Mouse (Mus musculus) stomach, adult 2 months (tissue): ENCODE results near the gene Gm42742. TPM values are rescaled to one million over a fixed set of nuclear protein-coding genes. Genes with fewer than 3 reads are reported as not detected.

Source experiments
- polyA plus RNA-seq: library from polyadenylated mRNA; depleted of rRNA; stranded (reverse); fragments of >200 nt; gene quantifications from 2 replicates; pipeline ENCODE4 v1.2.3, GENCODE M21; 2012; rRNA removed

Gm42742 gene
- 1.6 and 8.9 TPM in 2 replicates for polyA plus RNA-seq

GRCm38 (mm10) chr7:127020901-127021562 lies at the start of gene Gm42742, which contains the start of gene Prrt2:
Gm42742 (minus strand) TSS chr7:127021097.
Prrt2 (minus strand) TSS chr7:127021211.

GRCm38 (mm10) chr7:127041851-127042672 lies 21.2 kb upstream of the Gm42742 start, which contains the start of gene Kif22:
Kif22 (minus strand) TSS chr7:127042471.

DNA sequence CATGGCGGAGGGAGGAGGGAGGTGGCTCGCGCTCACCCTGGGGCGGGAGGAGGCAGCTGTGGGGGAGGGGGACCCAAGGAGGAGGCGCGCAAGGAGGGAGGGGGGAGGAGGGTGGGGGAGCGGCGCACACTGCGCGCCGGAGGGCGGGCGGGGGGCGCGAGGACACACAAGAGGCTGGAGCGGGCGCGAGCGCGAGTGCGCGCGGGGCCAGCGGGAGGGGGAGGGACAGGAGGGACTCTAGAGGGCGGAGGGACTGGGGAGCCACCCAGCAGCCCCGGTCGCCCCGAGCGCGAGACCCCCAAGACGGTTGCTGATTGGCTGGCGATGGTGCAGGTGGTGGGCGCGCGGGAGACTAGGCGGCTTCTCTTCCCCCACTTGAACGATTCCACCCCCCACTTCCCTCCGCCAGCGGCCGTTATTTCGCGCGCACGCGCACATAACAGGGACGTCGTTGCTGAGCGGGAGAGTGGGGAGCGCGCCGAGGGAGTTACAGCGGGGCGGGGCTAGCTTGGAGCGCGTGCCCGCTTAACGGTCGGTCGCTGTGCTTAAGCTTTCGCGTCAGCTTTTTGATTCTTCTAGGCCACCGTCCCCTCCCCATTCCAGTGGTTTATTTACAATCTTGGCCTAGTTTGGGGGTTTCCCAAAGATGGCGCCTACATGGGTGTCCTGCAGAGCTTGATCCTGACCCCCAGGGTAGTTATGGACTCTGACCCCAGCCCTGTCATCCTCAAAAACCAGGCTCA lies 6.3 kb upstream of the Gm42742 start, which contains the start of gene Maz:
TSS of gene Maz (minus strand) at position 54 of the 743 bp plus-strand sequence.

DNA sequence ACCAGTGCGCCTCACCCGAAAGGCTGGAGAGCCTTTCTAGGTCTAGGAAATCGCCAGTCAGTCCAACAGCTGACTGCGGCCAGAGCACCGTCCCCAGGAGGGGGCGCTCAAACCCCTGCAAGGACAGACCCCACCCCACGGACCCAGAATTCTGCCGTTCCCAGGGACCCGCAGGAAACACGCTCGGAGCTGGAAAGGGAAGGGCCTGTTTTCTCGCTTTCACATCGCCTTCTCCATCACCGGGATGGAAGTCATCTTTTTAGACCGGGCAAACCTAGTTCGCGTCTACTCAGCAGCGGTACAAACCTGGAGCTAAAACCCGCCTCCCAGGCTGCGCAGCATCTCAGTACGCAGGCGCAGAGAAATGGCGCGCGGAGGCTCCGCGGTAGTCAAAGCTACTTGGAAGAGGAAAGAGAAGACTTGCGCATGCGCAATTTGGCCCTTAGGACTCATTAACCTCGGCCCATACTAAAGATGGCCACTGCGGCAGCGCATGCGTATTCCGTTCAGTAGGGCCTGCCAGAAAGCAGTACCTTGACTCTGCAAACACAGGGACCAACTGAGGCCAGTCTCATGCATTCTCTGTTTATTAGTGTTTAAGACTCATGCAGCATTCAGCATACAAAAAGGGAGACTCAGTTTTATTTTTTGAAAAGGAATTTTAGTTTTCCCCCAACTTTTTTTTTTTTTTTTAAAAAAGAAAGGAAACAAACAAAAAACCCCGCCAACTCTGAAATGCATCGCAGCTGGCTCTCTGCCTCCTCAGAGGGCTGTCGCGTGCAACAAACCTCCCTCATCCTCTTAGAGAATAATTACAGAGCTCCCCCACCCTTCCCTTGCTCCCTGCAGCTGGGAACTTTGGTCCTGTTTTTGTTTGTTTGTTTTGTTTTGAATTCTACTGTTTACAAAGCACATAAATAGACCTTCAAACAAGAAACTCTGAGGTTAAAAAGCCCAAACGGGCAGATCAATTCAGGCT lies 3.6 kb downstream of the Gm42742 start, which contains the start of gene Pagr1a:
TSS of gene Pagr1a (minus strand) at position 382 of the 979 bp plus-strand sequence.

DNA sequence TGATC lies 4.6 kb downstream of the Gm42742 start, which contains the start of gene Pagr1b:
TSS of gene Pagr1b (minus strand) at position 4 of the 5 bp plus-strand sequence.

GRCm38 (mm10) chr7:127014320-127014719 lies 6.6 kb downstream of the Gm42742 start, which contains the start of gene Mvp:
Mvp (minus strand) TSS chr7:127014621.

DNA sequence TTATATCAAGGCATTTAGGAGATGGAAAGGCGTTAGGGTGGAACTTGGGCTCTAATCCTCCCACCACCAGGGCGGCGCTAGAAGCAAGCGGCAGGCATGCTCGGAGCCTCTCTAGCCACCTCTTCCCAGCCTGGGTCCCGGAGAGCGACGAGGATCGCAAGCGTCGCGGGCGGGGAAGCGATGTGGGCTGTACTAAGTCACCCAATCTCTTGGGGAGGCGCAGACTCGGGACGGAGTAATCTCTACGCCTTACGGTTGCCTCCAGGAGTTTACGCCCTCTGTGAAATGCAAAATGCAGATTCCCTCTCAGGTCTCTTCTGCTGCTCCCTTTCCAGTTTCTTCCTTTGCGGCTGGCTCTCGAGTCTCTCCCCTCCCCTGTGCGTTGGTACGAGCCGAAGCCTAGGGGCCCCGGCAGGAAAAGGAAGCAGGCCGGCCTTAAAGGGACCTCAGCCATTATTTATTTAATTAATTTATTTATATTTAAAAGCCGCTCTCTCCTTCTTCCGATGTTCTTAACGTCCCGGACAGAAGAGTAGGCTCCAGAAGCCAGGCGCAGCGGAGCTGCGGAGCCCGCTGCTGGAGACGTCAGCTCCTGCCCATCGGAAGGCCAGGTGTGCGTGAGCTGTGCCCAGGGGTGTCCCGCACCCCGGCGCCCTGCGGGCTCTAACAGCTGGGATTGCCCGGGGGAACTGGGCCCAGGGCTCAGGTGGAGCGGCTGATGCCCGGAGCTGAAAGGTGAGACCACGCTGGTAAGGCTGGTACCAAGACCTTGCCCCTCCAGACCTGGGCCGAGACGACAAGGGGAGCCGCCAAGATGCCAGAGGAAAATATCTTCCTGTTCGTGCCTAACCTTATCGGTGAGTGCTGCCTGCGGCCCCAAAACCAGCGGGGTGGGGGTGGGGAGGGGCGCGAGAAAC lies 44.7 kb downstream of the Gm42742 start, which contains the start of gene Cdiptos:
TSS of gene Cdiptos (minus strand) at position 149 of the 917 bp plus-strand sequence.

GRCm38 (mm10) chr7:126975893-126975949 lies 45.2 kb downstream of the Gm42742 start, which contains the start of gene Cdipt:
Cdipt (plus strand) TSS chr7:126975914.

Other genes with a start within 250 kb of the Gm42742 start
- gene Ypel3, start 244.1 kb downstream of the Gm42742 start, polyA plus RNA-seq: 169 and 334 TPM in 2 replicates
- gene Tbx6, start 239.6 kb downstream of the Gm42742 start, polyA plus RNA-seq: 2.0 and 2.5 TPM in 2 replicates
- 74.8 and 85.0 TPM in 2 replicates for gene Ppp4c, start 228.6 kb downstream of the Gm42742 start, polyA plus RNA-seq
- gene Fam57b, start 223.4 kb downstream of the Gm42742 start, polyA plus RNA-seq: 3.8 and 6.7 TPM in 2 replicates
- gene 4930451I11Rik, start 189.5 kb downstream of the Gm42742 start, polyA plus RNA-seq: not detected in 2 replicates
- 0.08 TPM in 1 of 2 replicates, not detected in the other for gene Doc2a, start 173.7 kb downstream of the Gm42742 start, polyA plus RNA-seq
- gene Hirip3, start 159.1 kb downstream of the Gm42742 start, polyA plus RNA-seq: 2.2 and 2.3 TPM in 2 replicates
- gene Ino80e, start 158.7 kb downstream of the Gm42742 start, polyA plus RNA-seq: 26.9 and 34.5 TPM in 2 replicates
- gene Taok2, start 136.4 kb downstream of the Gm42742 start, polyA plus RNA-seq: 47.4 and 49.6 TPM in 2 replicates
- gene Tmem219, start 98.2 kb downstream of the Gm42742 start, polyA plus RNA-seq: 97.1 and 106 TPM in 2 replicates
- 7.3 and 9.2 TPM in 2 replicates for gene Kctd13, start 92.2 kb downstream of the Gm42742 start, polyA plus RNA-seq
- gene Asphd1, start 71.5 kb downstream of the Gm42742 start, polyA plus RNA-seq: 0.21 and 0.94 TPM in 2 replicates
- gene Sez6l2, start 70.5 kb downstream of the Gm42742 start, polyA plus RNA-seq: 1.9 and 2.3 TPM in 2 replicates
- 150 and 159 TPM in 2 replicates for gene Cdipt, start 45.2 kb downstream of the Gm42742 start, polyA plus RNA-seq
- gene Cdiptos, start 45.0 kb downstream of the Gm42742 start, polyA plus RNA-seq: 0.08 TPM in 1 of 2 replicates, not detected in the other
- 67.5 and 90.5 TPM in 2 replicates for gene Mvp, start 6.5 kb downstream of the Gm42742 start, polyA plus RNA-seq
- 0.94 TPM in 1 of 2 replicates, not detected in the other for gene Pagr1b, start 4.6 kb downstream of the Gm42742 start, polyA plus RNA-seq
- gene Pagr1a, start 3.7 kb downstream of the Gm42742 start, polyA plus RNA-seq: 8.5 TPM in 1 of 2 replicates, not detected in the other
- 2.3 and 4.8 TPM in 2 replicates for gene Prrt2, start 114 bp upstream of the Gm42742 start, polyA plus RNA-seq
- gene Maz, start 5.9 kb upstream of the Gm42742 start, polyA plus RNA-seq: 76.8 and 314 TPM in 2 replicates
- 1.9 and 2.3 TPM in 2 replicates for gene Kif22, start 21.4 kb upstream of the Gm42742 start, polyA plus RNA-seq
- gene Zg16, start 66.2 kb upstream of the Gm42742 start, polyA plus RNA-seq: 23.7 and 38.0 TPM in 2 replicates
- 13.6 and 14.9 TPM in 2 replicates for gene AI467606, start 70.3 kb upstream of the Gm42742 start, polyA plus RNA-seq
- gene Qprt, start 101.1 kb upstream of the Gm42742 start, polyA plus RNA-seq: 0.27 and 0.47 TPM in 2 replicates
- gene Spn, start 116.7 kb upstream of the Gm42742 start, polyA plus RNA-seq: 0.67 and 0.77 TPM in 2 replicates
- 5.5 and 6.6 TPM in 2 replicates for gene Cd2bp2, start 175.0 kb upstream of the Gm42742 start, polyA plus RNA-seq
- 20.0 and 23.0 TPM in 2 replicates for gene Tbc1d10b, start 187.4 kb upstream of the Gm42742 start, polyA plus RNA-seq
- gene Mylpf, start 187.8 kb upstream of the Gm42742 start, polyA plus RNA-seq: 11.3 and 23.7 TPM in 2 replicates
- gene Zfp553, start 212.0 kb upstream of the Gm42742 start, polyA plus RNA-seq: 5.6 and 6.3 TPM in 2 replicates
- gene Sept1, start 212.0 kb upstream of the Gm42742 start, polyA plus RNA-seq: 4.9 and 7.9 TPM in 2 replicates
- 57.0 and 157 TPM in 2 replicates for gene Zfp771, start 223.2 kb upstream of the Gm42742 start, polyA plus RNA-seq
- gene Dctpp1, start 239.6 kb upstream of the Gm42742 start, polyA plus RNA-seq: 31.4 and 39.4 TPM in 2 replicates